Mouse (Mus musculus): ENCODE measurements around the gene Adamts12.

The Adamts12 gene

GRCm38 (mm10) chr15:11173884-11174470, 109.4 kb downstream of the Adamts12 start:
- peak; percentile 10 for DNase-seq

- DNase-seq = no peak
Measured at GRCm38 (mm10) chr15:11174842-11175241, 110.3 kb downstream of the Adamts12 start.

- DNase-seq = peak; percentile 61
Measured at GRCm38 (mm10) chr15:11177448-11177847, 112.9 kb downstream of the Adamts12 start.

GRCm38 (mm10) chr15:11179751-11180169, 115.2 kb downstream of the Adamts12 start:
- peak; percentile 47 for DNase-seq

GRCm38 (mm10) chr15:11186711-11187110, 122.1 kb downstream of the Adamts12 start:
- DNase-seq = no peak

- DNase-seq = no peak
Measured at GRCm38 (mm10) chr15:11190447-11190846, 125.9 kb downstream of the Adamts12 start.

GRCm38 (mm10) chr15:11192762-11193161, 128.2 kb downstream of the Adamts12 start:
- no peak for DNase-seq

GRCm38 (mm10) chr15:11197051-11197450, 132.5 kb downstream of the Adamts12 start:
- no peak for DNase-seq

GRCm38 (mm10) chr15:11198246-11198795, 133.7 kb downstream of the Adamts12 start:
- DNase-seq = no peak

GRCm38 (mm10) chr15:11203084-11203483, 138.5 kb downstream of the Adamts12 start:
- DNase-seq = no peak

- no peak for DNase-seq
Measured at GRCm38 (mm10) chr15:11204934-11205333, 140.3 kb downstream of the Adamts12 start.

GRCm38 (mm10) chr15:11210976-11211375, 146.4 kb downstream of the Adamts12 start:
- DNase-seq = peak; percentile 77

GRCm38 (mm10) chr15:11233906-11234632, 169.5 kb downstream of the Adamts12 start:
- no peak for DNase-seq

- DNase-seq = no peak
Measured at GRCm38 (mm10) chr15:11240406-11240805, 175.8 kb downstream of the Adamts12 start.

GRCm38 (mm10) chr15:11241288-11241687, 176.7 kb downstream of the Adamts12 start:
- no peak for DNase-seq

GRCm38 (mm10) chr15:11246402-11246801, 181.8 kb downstream of the Adamts12 start:
- DNase-seq = no peak

GRCm38 (mm10) chr15:11279273-11280080, 214.9 kb downstream of the Adamts12 start:
- DNase-seq = no peak

GRCm38 (mm10) chr15:11280689-11281264, 216.2 kb downstream of the Adamts12 start:
- peak; percentile 7 for DNase-seq

- DNase-seq = no peak
Measured at GRCm38 (mm10) chr15:11283171-11283570, 218.6 kb downstream of the Adamts12 start.

- no peak for DNase-seq
Measured at GRCm38 (mm10) chr15:11287780-11288179, 223.2 kb downstream of the Adamts12 start.

GRCm38 (mm10) chr15:11292246-11292645, 227.7 kb downstream of the Adamts12 start:
- DNase-seq = no peak

GRCm38 (mm10) chr15:11295016-11295415, 230.4 kb downstream of the Adamts12 start:
- DNase-seq = peak; percentile 11

- DNase-seq = no peak
Measured at GRCm38 (mm10) chr15:11297960-11298359, 233.4 kb downstream of the Adamts12 start.
